Mouse (Mus musculus) lung, adult 2 months (tissue): Measurements from ENCODE around the gene Arl15.

Experiments
- CTCF ChIP-seq: fragments of 200-500 bp; IDR thresholded peaks from 2 replicates; pipeline ENCODE4 v1.5.1; 2011; ENCODE audit warnings: mild to moderate bottlenecking, low read length, control low read depth; ENCODE audit not compliant: insufficient read depth
- POLR2A ChIP-seq: fragments of 200-500 bp; IDR thresholded peaks from 2 replicates; pipeline ENCODE4 v1.6.1; 2011; ENCODE audit warnings: low read depth, mild to moderate bottlenecking, control low read depth, low read length, borderline replicate concordance; ENCODE audit errors: extremely low read depth

GRCm38 (mm10) chr13:113815697-113816420, 21.6 kb downstream of the Arl15 start:
- TF ChIP-seq CTCF (no peak), POLR2A (no peak)
